Mouse (Mus musculus): Measurements from ENCODE around the gene Acsf3.

GRCm38 (mm10) chr8:122789796-122790195 is 14.5 kb downstream of the Acsf3 start:
- TF ChIP-seq POLR2A (IDR thresholded peaks at IDR 0.05; ENCODE audit: low read depth, low read length), result no peak
- TF ChIP-seq CTCF (conservative IDR thresholded peaks at IDR 0.05 in 1 of 2, IDR thresholded peaks at IDR 0.05 in 1 of 2; ENCODE audit: low read depth in 2 of 2, low read length in 2 of 2), result no peak
- TF ChIP-seq SIN3A (IDR thresholded peaks at IDR 0.05; ENCODE audit: low read length), result no peak
- no peak for TF ChIP-seq ZKSCAN1 (IDR thresholded peaks at IDR 0.05; ENCODE audit: borderline replicate concordance, low read depth, low read length)
- no peak for TF ChIP-seq EP300 (IDR thresholded peaks at IDR 0.05; ENCODE audit: low read length)
- TF ChIP-seq CHD2 (IDR thresholded peaks at IDR 0.05; ENCODE audit: low read length), result no peak
- TF ChIP-seq MYC (IDR thresholded peaks at IDR 0.05; ENCODE audit: low read depth, low read length), result no peak
- no peak for TF ChIP-seq MAX (IDR thresholded peaks at IDR 0.05; ENCODE audit: low read length)
- TF ChIP-seq RAD21 (IDR thresholded peaks at IDR 0.05; ENCODE audit: low read depth, low read length), result no peak
- TF ChIP-seq JUND (conservative IDR thresholded peaks at IDR 0.05; ENCODE audit: low read depth, low read length), result no peak
- no peak for TF ChIP-seq NRF1 (IDR thresholded peaks at IDR 0.05; ENCODE audit: low read depth, low read length)

Data from CH12.LX (cell line).